Mouse (Mus musculus) kidney, adult 2 months (tissue): Measurements from ENCODE around the gene Gm2696.

Experiments used
- CTCF ChIP-seq: fragments of 200-500 bp; conservative IDR thresholded peaks from 2 replicates; pipeline ENCODE4 v1.5.1; 2011; ENCODE audit warnings: low read depth, mild to moderate bottlenecking, control low read depth, low read length, moderate library complexity, mixed read lengths; ENCODE audit not compliant: insufficient read depth, insufficient read length
- POLR2A ChIP-seq: fragments of 200-500 bp; IDR thresholded peaks from one replicate; pipeline ENCODE4 v1.6.1; 2011; ENCODE audit warnings: low read depth, low read length, control low read depth

GRCm38 (mm10) chr10:77769727-77770126, 44.8 kb upstream of the Gm2696 start:
- TF ChIP-seq CTCF: no peak
- TF ChIP-seq POLR2A: no peak
